Mouse (Mus musculus) thymus, adult 18-20 months (tissue): ENCODE results near the gene Zfp738.
"Not testable (repeated sequence)": the region's sequence is repeated elsewhere in the genome, so short reads cannot be mapped to it uniquely, and the experiment has no call there.

Experiments
- DNase-seq, 2 experiments: peaks; one replicate each; pipeline ENCODE4 v3.0.0; 2022; ENCODE audit warnings: mixed read lengths in 2 of 2

The Zfp738 gene

DNA sequence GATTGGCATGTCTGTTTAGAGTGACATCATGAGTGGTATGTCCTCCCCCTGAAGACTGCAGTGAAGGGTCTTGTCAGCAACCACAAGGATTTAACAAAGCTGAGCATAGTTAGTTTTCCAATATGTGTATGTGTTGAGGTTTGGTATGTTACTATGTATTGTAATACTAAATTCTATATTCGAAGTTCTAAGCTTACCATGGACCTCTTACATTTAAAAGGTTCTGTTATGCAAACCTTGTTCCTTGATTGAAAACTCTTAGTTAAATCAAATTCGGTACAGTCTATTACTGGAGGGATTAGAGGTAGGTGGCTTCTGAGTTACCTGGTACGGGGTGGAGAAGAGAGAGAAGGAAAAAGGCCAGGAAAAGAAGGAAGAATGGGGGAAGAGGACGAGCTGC is at the start of gene Zfp738:
Gene Zfp738 (minus strand): TSS at position 101 of the 400 bp plus-strand sequence.
- no peak for DNase-seq

DNA sequence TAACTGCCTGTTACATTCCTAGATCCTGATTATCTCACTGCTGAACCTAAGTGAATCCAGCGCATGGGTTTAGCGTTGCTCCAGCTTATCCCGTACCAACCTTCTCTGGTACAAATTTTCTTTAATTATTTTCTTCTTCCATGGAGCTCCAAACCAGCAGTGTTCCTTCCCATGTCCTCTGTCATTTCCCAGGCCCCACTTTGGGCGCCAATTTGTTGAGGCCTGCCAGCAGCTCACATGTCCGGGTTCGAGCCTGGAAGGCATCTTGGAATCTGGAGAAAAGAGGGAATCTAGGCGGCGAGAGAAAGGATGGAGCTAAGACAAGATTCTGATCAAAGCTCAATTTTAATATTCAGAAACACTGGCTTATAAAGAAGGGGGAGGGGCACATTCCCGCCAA is 47.5 kb upstream of the Zfp738 start:
- not testable (repeated sequence) for DNase-seq

GRCm38 (mm10) chr13:67729441-67729840 is 42.6 kb upstream of the Zfp738 start:
- DNase-seq: peak in 1 of 2 experiments; percentile 18

- peak; percentile 10 to 14 for DNase-seq
These were observed 41.9 kb upstream of the Zfp738 start, which contains the start of gene Zfp65 for GRCm38 (mm10) chr13:67728641-67729318. Zfp65 (minus strand) TSS chr13:67729173.

- no peak for DNase-seq
These were observed 41.2 kb upstream of the Zfp738 start for GRCm38 (mm10) chr13:67728106-67728505.

DNA sequence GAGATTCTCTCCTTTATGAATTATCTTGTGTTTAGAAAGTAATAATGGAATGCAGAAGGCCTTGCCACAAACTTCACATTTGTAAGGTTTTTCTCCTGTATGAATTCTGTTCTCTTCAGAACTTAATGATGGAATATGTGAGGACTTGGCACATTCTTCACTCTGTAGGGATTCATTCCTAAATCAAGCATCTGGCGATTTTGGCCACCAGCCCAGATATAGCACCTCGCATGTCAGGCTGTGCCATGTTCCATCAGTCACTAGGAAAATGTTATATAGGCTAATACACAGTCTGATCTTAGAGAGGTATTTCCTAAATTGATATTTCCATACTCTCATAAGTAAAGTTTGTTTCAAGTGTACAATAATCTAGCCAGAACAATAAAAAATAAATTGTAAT is 38.5 kb upstream of the Zfp738 start:
- not testable (repeated sequence) for DNase-seq

GRCm38 (mm10) chr13:67723848-67724479 is 37.1 kb upstream of the Zfp738 start:
- peak; percentile 77 to 84 for DNase-seq

DNA sequence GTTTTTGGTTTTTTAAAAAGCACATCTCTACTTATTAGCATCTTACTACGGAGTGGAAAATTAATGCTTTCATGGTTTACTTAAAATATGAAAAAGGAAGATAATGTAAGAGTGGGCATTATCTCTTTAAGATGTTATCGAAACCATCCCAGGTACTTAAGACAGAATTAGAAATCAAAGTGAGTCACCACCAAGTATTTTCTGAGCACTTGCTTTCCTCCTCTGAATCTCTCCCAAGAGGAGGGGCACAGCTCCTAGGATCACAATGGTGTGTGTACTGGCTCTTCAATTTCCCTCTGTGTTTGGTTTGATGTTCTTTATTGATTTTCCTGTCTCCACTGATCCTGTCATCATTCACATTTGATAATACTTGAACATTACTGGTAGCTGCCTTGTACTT is 3.0 kb downstream of the Zfp738 start:
- not testable (repeated sequence) for DNase-seq

DNA sequence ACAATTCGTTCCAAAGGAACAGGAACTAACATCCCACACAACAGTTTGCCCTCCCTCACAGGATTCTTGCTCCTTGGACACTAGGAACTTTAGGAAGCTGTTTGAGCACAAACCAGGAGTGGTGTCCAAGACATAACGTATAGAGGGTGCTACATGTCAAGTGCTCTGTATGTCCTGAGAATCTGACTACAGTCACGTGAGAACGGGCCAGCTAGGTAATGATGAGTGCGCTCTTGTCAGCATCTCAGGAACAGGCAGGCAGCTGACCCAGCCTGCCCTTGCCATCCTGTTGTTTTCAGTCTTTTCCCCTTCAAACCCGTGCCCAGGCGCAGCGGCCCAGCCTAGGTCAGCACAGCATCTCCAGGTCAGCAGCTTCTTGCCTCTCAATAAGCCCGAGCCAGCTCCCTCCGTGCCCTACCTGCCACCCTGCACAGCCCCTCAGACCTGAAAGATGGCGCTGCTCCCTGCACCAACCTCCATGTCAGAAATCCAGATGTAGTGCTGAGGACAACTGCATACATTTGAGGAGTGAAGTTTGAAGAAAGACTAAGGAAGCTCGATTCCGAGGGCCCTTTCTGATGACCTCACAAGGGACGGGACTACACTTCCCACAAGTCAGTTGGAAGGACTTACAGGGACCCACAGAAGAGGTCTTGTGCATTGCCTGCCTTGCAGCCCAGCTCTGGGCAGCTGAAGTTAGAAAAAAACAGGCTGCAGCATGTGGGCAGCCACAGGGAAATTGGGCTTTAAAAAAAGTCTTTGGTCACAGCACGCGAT is 3.7 kb downstream of the Zfp738 start:
- peak; percentile 55 to 71 for DNase-seq

GRCm38 (mm10) chr13:67674902-67675301 is 12.0 kb downstream of the Zfp738 start:
- DNase-seq: no peak

DNA sequence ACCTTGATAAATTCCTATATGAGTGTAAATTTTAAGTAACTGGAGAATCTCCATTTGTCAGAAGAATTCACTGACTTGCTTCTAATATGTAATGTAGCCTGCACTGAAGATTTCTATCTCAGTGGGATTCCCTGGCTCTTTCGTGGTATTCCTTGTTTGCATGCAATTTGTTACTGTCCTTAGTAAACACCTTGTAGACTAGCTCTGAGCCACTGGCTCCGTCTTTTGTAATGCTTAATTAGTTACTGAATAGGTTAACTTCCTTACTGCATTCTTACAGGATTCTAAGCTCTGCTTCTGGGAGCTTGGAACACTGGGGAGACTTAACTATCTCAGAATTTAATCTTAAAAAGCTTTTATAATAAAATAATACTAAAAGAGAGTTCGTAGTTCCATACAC is 34.4 kb downstream of the Zfp738 start:
- no peak for DNase-seq

- peak; percentile 60 to 79 for DNase-seq
These were observed 49.4 kb downstream of the Zfp738 start, which contains the start of the genes Gm49345 and Zfp729a for GRCm38 (mm10) chr13:67637294-67638007. Gm49345 (minus strand) TSS chr13:67637769. Zfp729a (minus strand) TSS chr13:67637791.

DNA sequence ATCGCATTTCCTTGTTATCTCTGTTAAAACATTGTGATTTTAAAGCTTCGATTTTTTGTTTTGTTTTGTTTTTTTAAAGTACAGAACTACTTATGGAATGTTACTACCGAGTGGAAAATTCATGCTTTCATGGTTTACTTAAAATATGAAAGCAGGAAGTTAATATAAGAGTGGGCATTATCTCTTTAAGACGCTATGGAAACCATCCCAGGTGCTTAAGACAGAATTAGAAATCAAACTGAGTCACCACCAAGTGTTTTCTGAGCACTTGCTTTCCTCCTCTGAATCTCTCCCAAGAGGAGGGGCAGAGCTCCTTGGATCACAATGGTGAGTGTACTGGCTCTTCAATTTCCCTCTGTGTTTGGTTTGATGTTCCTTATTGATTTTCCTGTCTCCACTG is 76.8 kb downstream of the Zfp738 start:
- DNase-seq: no peak

- peak; percentile 73 to 85 for DNase-seq
These were observed 77.6 kb downstream of the Zfp738 start, which contains the start of gene Zfp729b for GRCm38 (mm10) chr13:67609066-67609876. Zfp729b (minus strand) TSS chr13:67609707.
